In genomic region chrX:75084774-75085508, GRCm38 (mm10) we compare ENCODE assay signal across 8 mouse cellular contexts. TPM values are rescaled to one million over a fixed set of nuclear protein-coding genes. Genes with fewer than 3 reads are reported as not detected.
DNase-seq lines count a peak whose midpoint lies in the region; ATAC-seq and TF ChIP-seq lines count a peak whose summit lies in the region.

Gene Gab3 (minus strand): TSS chrX:75085458.

- H3K4me2 ChIP-seq in forebrain, embryonic 11.5 days (ENCODE audit: low read depth, low read length, severe bottlenecking) = peak within 1 kb of the TSS; percentile 51
- peak within 1 kb of the TSS; percentile 64 for H3K4me2 ChIP-seq in heart, postnatal 0 days (ENCODE audit: low read depth, low read length)
- peak within 1 kb of the TSS; percentile 53 for H3K4me2 ChIP-seq in lung, embryonic 16.5 days (ENCODE audit: low read depth, low read length)
- H3K4me2 ChIP-seq in neural tube, embryonic 15.5 days = peak within 1 kb of the TSS; percentile 58

- TF ChIP-seq CTCF in G1E (IDR thresholded peaks at IDR 0.05; ENCODE audit: low read depth, low read length) = no peak
- TF ChIP-seq CTCF in heart, postnatal 0 days (IDR thresholded peaks at IDR 0.05; ENCODE audit: low read depth) = no peak

- no peaks in the 10 kb centered on the region for H3K36me3 ChIP-seq in G1E (replicated peaks)
- no peaks in the 10 kb centered on the region for H3K36me3 ChIP-seq in forebrain, embryonic 11.5 days (ENCODE audit: control insufficient read depth, insufficient read depth, low read length)
- no peaks in the 10 kb centered on the region for H3K36me3 ChIP-seq in heart, postnatal 0 days (replicated peaks; ENCODE audit: control insufficient read depth, insufficient read depth, low read length)
- H3K36me3 ChIP-seq in lung, embryonic 16.5 days (ENCODE audit: control insufficient read depth, insufficient read depth, low read length) = no peaks in the 10 kb centered on the region
- H3K36me3 ChIP-seq in neural tube, embryonic 15.5 days = no peaks in the 10 kb centered on the region

- peak; percentile 88 for ATAC-seq in G1E (ENCODE audit: extremely low read depth, insufficient number of reproducible peaks, low FRiP score, poor library complexity, severe bottlenecking)
- peak; percentile 85 for ATAC-seq in forebrain, embryonic 11.5 days (replicated peaks; ENCODE audit: low FRiP score)
- ATAC-seq in heart, postnatal 0 days (ENCODE audit: insufficient read depth, low read depth) = peak; percentile 68; the same call in 1 of the 2 replicates
- peak; percentile 97 for ATAC-seq in lung, embryonic 16.5 days (ENCODE audit: low read depth)
- ATAC-seq in neural tube, embryonic 15.5 days (ENCODE audit: low FRiP score) = peak; percentile 95

- no peak for TF ChIP-seq EP300 in heart, postnatal 0 days (IDR thresholded peaks at IDR 0.05; ENCODE audit: low read depth)

- WGBS in forebrain, embryonic 11.5 days = 12% methylated on average over 12 of the region's 17 CpGs
- 7% methylated on average over 8 of the region's 17 CpGs for WGBS in heart, postnatal 0 days
- WGBS in lung, embryonic 16.5 days = 18% methylated on average over 2 of the region's 17 CpGs
- 10% methylated on average over 7 of the region's 17 CpGs for WGBS in neural tube, embryonic 15.5 days

- peak within 1 kb of the TSS; percentile 54; the same call in 1 of the 2 replicates for H3K27ac ChIP-seq in brown adipose tissue, adult 24 weeks (replicated peaks; ENCODE audit: low read depth, low read length)
- no peak within 1 kb of the TSS for H3K27ac ChIP-seq in forebrain, embryonic 11.5 days (ENCODE audit: low read depth, low read length)
- peak within 1 kb of the TSS; percentile 48 for H3K27ac ChIP-seq in heart, postnatal 0 days (ENCODE audit: low read depth)
- H3K27ac ChIP-seq in lung, embryonic 16.5 days (ENCODE audit: low read length) = peak within 1 kb of the TSS; percentile 51
- H3K27ac ChIP-seq in neural tube, embryonic 15.5 days (replicated peaks) = peak within 1 kb of the TSS; percentile 58; the same call in 1 of the 2 replicates

- H3K4me3 ChIP-seq in G1E (ENCODE audit: low read depth, low read length) = peak within 1 kb of the TSS; percentile 77
- H3K4me3 ChIP-seq in brown adipose tissue, adult 24 weeks (ENCODE audit: insufficient read depth, low read depth, low read length) = peak within 1 kb of the TSS; percentile 84
- peak within 1 kb of the TSS; percentile 37 for H3K4me3 ChIP-seq in forebrain, embryonic 11.5 days (ENCODE audit: low read depth, low read length)
- peak within 1 kb of the TSS; percentile 60 for H3K4me3 ChIP-seq in heart, postnatal 0 days (ENCODE audit: low read depth, low read length)
- peak within 1 kb of the TSS; percentile 62 for H3K4me3 ChIP-seq in lung, embryonic 16.5 days (ENCODE audit: low read length)
- peak within 1 kb of the TSS; percentile 50 for H3K4me3 ChIP-seq in neural tube, embryonic 15.5 days (replicated peaks)

- H3K9ac ChIP-seq in forebrain, embryonic 11.5 days (ENCODE audit: low read length) = peak within 1 kb of the TSS; percentile 36; the same call in 1 of the 2 replicates
- peak within 1 kb of the TSS; percentile 45 for H3K9ac ChIP-seq in heart, postnatal 0 days (replicated peaks; ENCODE audit: low read depth, low read length)
- H3K9ac ChIP-seq in lung, embryonic 16.5 days (ENCODE audit: low read length) = peak within 1 kb of the TSS; percentile 67
- peak within 1 kb of the TSS; percentile 43 for H3K9ac ChIP-seq in neural tube, embryonic 15.5 days (replicated peaks)

- H3K27me3 ChIP-seq in G1E (ENCODE audit: insufficient read depth, low read length) = no peaks in the 10 kb centered on the region
- no peaks in the 10 kb centered on the region for H3K27me3 ChIP-seq in forebrain, embryonic 11.5 days (ENCODE audit: control insufficient read depth, insufficient read depth, low read length)
- no peaks in the 10 kb centered on the region for H3K27me3 ChIP-seq in heart, postnatal 0 days (ENCODE audit: control insufficient read depth, insufficient read depth, low read length)
- H3K27me3 ChIP-seq in lung, embryonic 16.5 days (ENCODE audit: control insufficient read depth, insufficient read depth, low read depth, low read length) = no peaks in the 10 kb centered on the region
- no peaks in the 10 kb centered on the region for H3K27me3 ChIP-seq in neural tube, embryonic 15.5 days (replicated peaks)

- H3K9me3 ChIP-seq in G1E (replicated peaks) = no peaks in the 10 kb centered on the region
- no peaks in the 10 kb centered on the region for H3K9me3 ChIP-seq in forebrain, embryonic 11.5 days (ENCODE audit: control insufficient read depth, low read length)
- H3K9me3 ChIP-seq in heart, postnatal 0 days (replicated peaks; ENCODE audit: control insufficient read depth, low read length) = no peaks in the 10 kb centered on the region
- no peaks in the 10 kb centered on the region for H3K9me3 ChIP-seq in lung, embryonic 16.5 days (ENCODE audit: control insufficient read depth, low read length)
- H3K9me3 ChIP-seq in neural tube, embryonic 15.5 days (replicated peaks) = no peaks in the 10 kb centered on the region

- peaks cover 9% of the 10 kb centered on the region for H3K4me1 ChIP-seq in G1E (ENCODE audit: insufficient read depth, low read depth, low read length)
- no peaks in the 10 kb centered on the region for H3K4me1 ChIP-seq in brown adipose tissue, adult 24 weeks (ENCODE audit: control insufficient read depth, insufficient read depth, insufficient read length, low read length)
- H3K4me1 ChIP-seq in forebrain, embryonic 11.5 days (replicated peaks; ENCODE audit: control insufficient read depth, insufficient read depth, low read length) = no peaks in the 10 kb centered on the region
- no peaks in the 10 kb centered on the region for H3K4me1 ChIP-seq in heart, postnatal 0 days (ENCODE audit: control insufficient read depth, insufficient read depth)
- H3K4me1 ChIP-seq in lung, embryonic 16.5 days (replicated peaks; ENCODE audit: control insufficient read depth, insufficient read depth, low read length) = no peaks in the 10 kb centered on the region
- no peaks in the 10 kb centered on the region for H3K4me1 ChIP-seq in neural tube, embryonic 15.5 days

- peak; percentile 57 for DNase-seq in G1E (ENCODE audit: low spot score)
- DNase-seq in forebrain, embryonic 11.5 days (ENCODE audit: low spot score) = peak; percentile 70
- peak; percentile 29 for DNase-seq in heart, postnatal 0 days (ENCODE audit: low spot score)
- peak; percentile 61 to 73 for DNase-seq in kidney, postnatal 25 days
- DNase-seq in thymus, adult 18-20 months = peak; percentile 67 to 68

RNA-seq across cellular contexts. Expression of gene Gab3, which starts in this region (rescaled TPM):
- total RNA-seq in G1E (2014; fragmentation: Nextera tagmentation) (7.1 and 7.8 TPM in 2 replicates), G1E (2017) (2.8 and 2.9 TPM in 2 replicates)
- 0.17 and 0.37 TPM in 2 replicates for polyA plus RNA-seq in G1E (2012)
- 0.71 and 1.3 TPM in 2 replicates for polyA plus RNA-seq in brown adipose tissue, adult 24 weeks (2012; ENCODE audit: insufficient read depth, insufficient read length, missing spikeins)
- polyA plus RNA-seq in forebrain, embryonic 11.5 days (2014; fragmentation: Nextera tagmentation; extraction: Ambion mirVana) = 1.1 and 1.2 TPM in 2 replicates
- 3.8 and 4.6 TPM in 2 replicates for total RNA-seq in heart, postnatal 0 days (2014; rRNA removed; ENCODE audit: low replicate concordance)
- polyA plus RNA-seq in heart, postnatal 0 days (2015; fragmentation: Nextera tagmentation; extraction: Ambion mirVana) = 2.7 and 3.1 TPM in 2 replicates
- polyA plus RNA-seq in lung, embryonic 16.5 days (2015; fragmentation: Nextera tagmentation; extraction: Ambion mirVana) = 8.1 and 9.8 TPM in 2 replicates
- 3.4 and 3.7 TPM in 2 replicates for polyA plus RNA-seq in neural tube, embryonic 15.5 days (2015; fragmentation: Nextera tagmentation; extraction: Ambion mirVana)
